28 mouse cellular contexts compared by ENCODE assay signal in genomic region chr19:53137116-53137670, GRCm38 (mm10). TPM values are rescaled to one million over a fixed set of nuclear protein-coding genes. Genes with fewer than 3 reads are reported as not detected.
DNase-seq lines count a peak whose midpoint lies in the region; ATAC-seq and TF ChIP-seq lines count a peak whose summit lies in the region.
"Had no signal": no experiment of that assay in that cellular context is flagged by ENCODE, and none has a peak within 500 bp of the region (broad histone marks: within the 10 kb centered on the region; RNA-seq: fewer than 3 reads in every experiment).

No protein-coding gene starts in this region.

- H3K4me3 ChIP-seq in limb, embryonic 13.5 days = no peak overlapping the region
- H3K4me3 ChIP-seq in limb, embryonic 10.5 days = no peak overlapping the region
- no peak overlapping the region for H3K4me3 ChIP-seq in embryonic facial prominence, embryonic 13.5 days
- no peak overlapping the region for H3K4me3 ChIP-seq in left cerebral cortex, adult 2 months
- H3K4me3 ChIP-seq: forebrain, embryonic 12.5 days; heart, embryonic 13.5 days; hindbrain, embryonic 13.5 days; liver, embryonic 12.5 days; midbrain, embryonic 12.5 days; stomach, embryonic 15.5 days had no signal

- no peak for TF ChIP-seq CTCF in left cerebral cortex, adult 2 months (IDR thresholded peaks at IDR 0.05)

- 37% methylated on average over 4 of the region's 4 CpGs for WGBS in limb, embryonic 13.5 days
- WGBS in limb, embryonic 10.5 days = 69% methylated on average over 4 of the region's 4 CpGs
- WGBS in embryonic facial prominence, embryonic 13.5 days = 23% methylated on average over 4 of the region's 4 CpGs

- intact Hi-C loops in left cerebral cortex, adult 2 months (cut with DNase I) = no loop called here

- DNase-seq in cerebellum, postnatal 10 days = peak; percentile 46 to 47
- no peak for DNase-seq in cerebellum, adult 8-10 months
- no peak for DNase-seq in limb, embryonic 10.5 days (ENCODE audit: low spot score)
- peak; percentile 57 for DNase-seq in splenic B cell, adult 2 months (ENCODE audit: low read depth, low spot score)
- DNase-seq in left cerebral cortex, adult 2 months (ENCODE audit: extremely low spot score in 1 of 2, low spot score in 2 of 2) = no peak
- no peak for DNase-seq in ovary, postnatal 36 days (ENCODE audit: low spot score)
- DNase-seq: cerebellum, adult 18-20 months; cerebellum, postnatal 36 days; embryo, embryonic 11 days; gastrocnemius, postnatal 10 days; heart, adult 18-20 months; kidney, adult 18-20 months; kidney, postnatal 4 days; left cerebral cortex, postnatal 4 days; right cerebral cortex, postnatal 4 days; thymus, postnatal 25 days had no signal

- H3K9me3 ChIP-seq in limb, embryonic 13.5 days = no peaks in the 10 kb centered on the region
- H3K9me3 ChIP-seq in limb, embryonic 10.5 days (replicated peaks) = no peaks in the 10 kb centered on the region
- H3K9me3 ChIP-seq in embryonic facial prominence, embryonic 13.5 days = no peaks in the 10 kb centered on the region
- H3K9me3 ChIP-seq: forebrain, embryonic 12.5 days; heart, embryonic 13.5 days; hindbrain, embryonic 13.5 days; liver, embryonic 12.5 days; midbrain, embryonic 12.5 days; stomach, embryonic 15.5 days had no signal

- H3K4me2 ChIP-seq in limb, embryonic 13.5 days (replicated peaks) = no peak overlapping the region
- no peak overlapping the region for H3K4me2 ChIP-seq in embryonic facial prominence, embryonic 13.5 days
- H3K4me2 ChIP-seq: forebrain, embryonic 12.5 days; heart, embryonic 13.5 days; hindbrain, embryonic 13.5 days; liver, embryonic 12.5 days; lung, embryonic 14.5 days; midbrain, embryonic 12.5 days; stomach, embryonic 15.5 days had no signal

- H3K4me1 ChIP-seq in limb, embryonic 13.5 days = peaks cover 28% of the 10 kb centered on the region
- peaks cover 47% of the 10 kb centered on the region for H3K4me1 ChIP-seq in limb, embryonic 10.5 days
- peaks cover 48% of the 10 kb centered on the region for H3K4me1 ChIP-seq in embryonic facial prominence, embryonic 13.5 days

- ATAC-seq in limb, embryonic 13.5 days (ENCODE audit: low FRiP score, low read depth) = no peak
- no peak for ATAC-seq in embryonic facial prominence, embryonic 13.5 days (ENCODE audit: insufficient number of reproducible peaks, insufficient read depth, low FRiP score, low TSS enrichment, low read depth)
- ATAC-seq: CD4-positive, CD25-positive, alpha-beta regulatory T cell, adult 4 months; inflammation-experienced regulatory T-cells, adult 6 months; liver, embryonic 12.5 days; Patski had no signal

- no peaks in the 10 kb centered on the region for H3K36me3 ChIP-seq in limb, embryonic 13.5 days
- no peaks in the 10 kb centered on the region for H3K36me3 ChIP-seq in limb, embryonic 10.5 days
- H3K36me3 ChIP-seq in embryonic facial prominence, embryonic 13.5 days = no peaks in the 10 kb centered on the region
- no peaks in the 10 kb centered on the region for H3K36me3 ChIP-seq in splenic B cell, adult 2 months (ENCODE audit: control insufficient read depth, insufficient read depth, low read length, poor library complexity, severe bottlenecking)
- H3K36me3 ChIP-seq: forebrain, embryonic 12.5 days; heart, embryonic 13.5 days; hindbrain, embryonic 13.5 days; liver, embryonic 12.5 days; midbrain, embryonic 12.5 days; stomach, embryonic 15.5 days had no signal

- H3K27ac ChIP-seq in limb, embryonic 13.5 days = 0 out of 2 replicates have a peak overlapping the region, but pooled peaks have one; percentile 11
- no peak overlapping the region for H3K27ac ChIP-seq in limb, embryonic 10.5 days
- peak overlapping the region; percentile 76 for H3K27ac ChIP-seq in embryonic facial prominence, embryonic 13.5 days
- no peak overlapping the region; the same call in 1 of the 2 replicates for H3K27ac ChIP-seq in left cerebral cortex, adult 2 months
- H3K27ac ChIP-seq: forebrain, embryonic 12.5 days; heart, embryonic 13.5 days; hindbrain, embryonic 13.5 days; liver, embryonic 12.5 days; midbrain, embryonic 12.5 days; stomach, embryonic 15.5 days had no signal

- no peak overlapping the region for H3K9ac ChIP-seq in limb, embryonic 13.5 days
- H3K9ac ChIP-seq in embryonic facial prominence, embryonic 13.5 days = no peak overlapping the region
- H3K9ac ChIP-seq: forebrain, embryonic 12.5 days; heart, embryonic 13.5 days; hindbrain, embryonic 13.5 days; liver, embryonic 12.5 days; lung, embryonic 14.5 days; midbrain, embryonic 12.5 days; stomach, embryonic 15.5 days had no signal

- H3K27me3 ChIP-seq in limb, embryonic 13.5 days = no peaks in the 10 kb centered on the region
- H3K27me3 ChIP-seq in limb, embryonic 10.5 days (ENCODE audit: low read depth, poor library complexity, severe bottlenecking) = no peaks in the 10 kb centered on the region
- H3K27me3 ChIP-seq in embryonic facial prominence, embryonic 13.5 days = no peaks in the 10 kb centered on the region
- no peaks in the 10 kb centered on the region for H3K27me3 ChIP-seq in splenic B cell, adult 2 months (ENCODE audit: control insufficient read depth, insufficient read depth, low read length, poor library complexity, severe bottlenecking)
- H3K27me3 ChIP-seq: heart, embryonic 13.5 days; stomach, embryonic 15.5 days had no signal

RNA-seq across cellular contexts. Expression of gene Add3, which starts 3.0 kb away (rescaled TPM):
- polyA plus RNA-seq in limb, embryonic 13.5 days (2015; fragmentation: Nextera tagmentation; extraction: Ambion mirVana) = 93.1 and 97.6 TPM in 2 replicates
- polyA plus RNA-seq in limb, embryonic 10.5 days (2016; fragmentation: Nextera tagmentation; extraction: Ambion mirVana) = 46.4 and 63.7 TPM in 2 replicates
- polyA plus RNA-seq in embryonic facial prominence, embryonic 13.5 days (2015; fragmentation: Nextera tagmentation; extraction: Ambion mirVana) = 73.8 and 78.4 TPM in 2 replicates
- total RNA-seq in left cerebral cortex, adult 2 months (2021) = 10 to 100 TPM; 84.4 to 86.9 TPM

Comparison
In these comparisons a context has a peak if more than half of its experiments do, and no peak if none do; other contexts are left out.
1. DNase-seq: peak in cerebellum, postnatal 10 days (2 of 2) and splenic B cell, adult 2 months (single experiment); none in cerebellum, adult 8-10 months (single experiment), limb, embryonic 10.5 days (single experiment), left cerebral cortex, adult 2 months (0 of 2) and ovary, postnatal 36 days (single experiment).
2. H3K27ac ChIP-seq: peak in limb, embryonic 13.5 days (single experiment) and embryonic facial prominence, embryonic 13.5 days (single experiment); none in limb, embryonic 10.5 days (single experiment) and left cerebral cortex, adult 2 months (single experiment).